Mouse (Mus musculus): ENCODE measurements at regions not wholly inside any gene's neighbourhood (a gene's known extent, or its start where the extent isn't known, plus 50 kb on each side); places are given as distances from the start of the nearest gene placed in this dataset.
"Not testable (repeated sequence)": the region's sequence is repeated elsewhere in the genome, so short reads cannot be mapped to it uniquely, and the experiment has no call there.

DNA sequence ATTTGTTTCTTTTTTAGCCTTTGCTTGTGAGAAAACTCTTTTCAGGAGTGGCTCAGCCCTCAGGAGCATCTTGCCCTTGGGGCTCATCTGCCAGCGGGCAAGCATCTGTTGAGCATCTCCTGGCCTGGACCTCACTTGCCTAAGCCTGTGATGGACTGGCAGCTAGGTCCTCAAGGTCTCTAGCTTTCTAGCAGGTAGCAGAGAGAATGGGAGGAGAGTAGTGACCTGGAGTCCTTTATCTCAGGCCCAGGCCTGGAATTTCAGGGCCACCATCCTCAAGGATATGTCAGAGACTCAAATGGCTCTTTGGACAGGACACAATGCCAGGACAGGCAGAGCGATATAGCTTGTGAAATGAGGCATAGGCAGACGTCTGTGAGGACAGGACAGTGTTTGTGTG, 59.3 kb upstream of the Klf13 start:
- in situ Hi-C loops (cut with MseI, MboI) = no loop called here

DNA sequence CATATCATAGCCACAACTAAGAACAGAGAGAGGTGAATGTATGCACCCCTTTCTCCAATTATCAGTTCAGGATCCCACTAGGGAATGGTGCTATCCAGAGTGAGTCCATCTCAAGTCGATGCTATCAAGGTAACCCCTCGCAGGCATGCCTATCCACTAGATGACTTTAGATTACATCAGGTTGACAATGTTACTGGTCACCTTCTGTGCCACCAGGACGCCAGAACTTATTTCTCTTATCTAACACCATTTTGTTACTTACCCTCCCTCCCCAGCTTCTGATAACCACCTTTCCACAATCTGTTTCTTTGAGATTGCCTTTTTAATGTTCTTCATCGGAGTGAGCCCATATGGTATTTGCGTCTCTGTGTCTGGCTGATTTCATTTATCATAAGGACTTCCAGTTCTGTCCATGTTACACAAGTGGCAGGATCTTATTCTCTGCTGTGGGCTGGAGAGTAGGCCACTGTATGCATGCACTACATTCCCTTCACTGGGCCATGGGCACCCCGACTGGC, 57.9 kb upstream of the Klf13 start:
- in situ Hi-C loops (cut with MseI, MboI) = no loop called here

DNA sequence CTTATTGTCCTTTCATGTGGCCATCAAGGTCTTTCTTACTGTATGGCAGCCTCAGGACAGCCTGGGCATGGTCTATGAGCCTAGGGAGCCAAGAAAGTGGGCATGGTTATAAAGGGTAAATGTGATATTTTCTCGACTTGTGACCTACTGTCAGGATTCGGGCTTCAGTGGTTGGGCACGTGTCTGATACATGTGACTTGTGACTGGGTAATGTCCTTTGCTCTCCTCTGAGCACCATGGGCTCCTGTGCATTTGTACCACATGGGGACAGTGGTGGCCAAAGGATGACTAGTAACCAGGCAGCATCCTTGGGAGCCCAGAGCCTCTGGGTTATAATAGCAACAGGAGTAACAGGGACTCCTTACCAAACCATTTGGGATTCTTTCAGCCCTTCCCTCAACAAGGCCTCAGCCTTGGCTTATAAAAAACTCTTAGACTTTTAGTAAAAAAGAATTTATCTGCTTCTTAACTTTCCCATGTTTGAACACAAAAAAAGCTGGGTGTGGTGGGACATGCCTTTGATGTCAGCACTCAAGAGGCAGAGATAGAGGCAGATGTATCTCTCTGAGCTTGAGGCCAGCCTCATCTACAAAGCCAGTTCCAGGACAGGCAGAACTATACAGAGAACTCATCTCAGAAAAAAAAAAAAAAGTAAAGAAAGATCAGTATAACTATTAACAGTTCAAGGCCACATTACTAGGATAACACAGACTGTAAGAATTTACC, 56.7 kb upstream of the Klf13 start:
- in situ Hi-C loops (cut with MseI, MboI) = no loop called here

DNA sequence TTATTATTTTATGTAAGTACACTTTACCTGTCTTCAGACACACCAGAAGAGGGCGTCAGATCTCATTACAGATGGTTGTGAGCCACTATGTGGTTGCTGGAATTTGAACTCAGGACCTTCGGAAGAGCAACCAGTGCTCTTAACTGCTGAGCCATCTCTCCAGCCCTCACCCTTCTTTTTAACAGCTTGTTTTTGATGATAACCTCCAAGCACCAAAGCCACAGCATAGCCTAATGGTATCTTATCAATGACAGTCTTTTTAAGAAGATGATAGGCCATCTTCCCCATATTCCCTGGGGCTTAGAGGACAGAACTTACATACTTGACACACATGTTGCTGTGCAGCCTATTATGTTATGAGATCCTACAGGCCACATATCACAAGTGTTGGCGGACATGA, 56.1 kb upstream of the Klf13 start:
- in situ Hi-C loops (cut with MseI, MboI) = not testable (repeated sequence)

DNA sequence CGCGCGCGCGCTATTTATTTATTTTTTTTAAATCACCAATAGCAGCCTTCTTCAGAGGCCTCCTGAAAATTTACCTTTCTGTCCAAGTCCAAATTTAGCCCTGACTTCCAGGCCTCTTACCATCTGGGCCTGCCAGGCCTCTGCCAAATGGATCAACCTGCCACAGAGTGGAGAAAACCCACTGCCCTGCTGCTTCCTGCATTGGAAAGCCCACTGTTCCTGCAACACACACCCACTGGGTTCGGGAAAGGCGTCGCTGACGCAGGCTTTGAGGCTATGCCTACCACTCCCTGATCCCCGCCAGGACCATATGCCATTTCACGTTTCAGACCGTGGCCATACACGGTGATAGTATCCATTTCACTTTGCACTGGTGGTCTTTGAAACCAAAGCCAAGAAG, 53.4 kb upstream of the Klf13 start:
- in situ Hi-C loops (cut with MseI, MboI) = no loop called here

DNA sequence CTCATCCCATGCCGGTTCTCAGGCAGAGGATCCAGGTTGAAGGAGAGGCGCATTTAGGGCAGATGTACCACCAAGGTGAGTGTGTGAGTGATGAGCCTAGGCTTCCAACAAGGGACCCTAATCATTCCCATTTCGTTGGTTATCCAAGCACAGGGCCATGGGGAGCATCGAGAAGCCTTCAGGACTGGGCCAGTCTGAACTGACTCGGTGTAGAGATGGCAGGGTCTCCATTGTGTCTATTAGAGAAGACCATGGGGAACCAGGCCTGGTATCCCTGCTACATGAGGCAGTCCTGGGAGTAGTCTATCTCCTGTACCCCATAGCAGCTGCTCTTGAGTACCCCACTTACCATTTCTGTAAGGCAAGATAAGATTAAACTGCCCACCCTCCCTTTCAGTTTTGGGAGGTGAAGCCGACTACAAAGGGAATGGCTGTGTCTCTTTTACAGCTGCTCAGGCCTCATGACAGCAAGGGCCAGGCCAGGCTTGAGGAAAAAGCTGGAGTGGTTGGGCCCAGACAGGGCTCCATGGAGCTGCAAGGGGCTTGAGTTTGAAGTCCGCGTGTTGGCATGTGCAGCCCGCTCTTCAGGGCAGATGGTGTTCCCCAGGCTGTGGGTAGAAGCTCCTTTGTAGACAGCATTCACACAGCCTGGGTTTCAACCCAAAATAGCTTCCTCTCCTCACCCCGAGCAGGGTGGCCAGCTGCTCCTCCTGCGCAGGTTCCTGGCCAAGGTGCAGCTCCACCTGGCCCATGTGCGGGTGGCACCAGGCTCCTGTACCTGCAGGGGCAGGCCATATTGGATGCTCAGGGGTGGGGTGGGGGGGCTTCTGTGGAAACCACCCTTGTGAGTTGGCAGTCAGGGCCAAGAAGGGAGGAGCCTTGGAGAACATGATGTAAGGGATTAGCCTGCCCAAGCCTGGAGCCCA, 52.6 kb upstream of the Klf13 start:
- in situ Hi-C loops (cut with MseI, MboI) = no loop called here

DNA sequence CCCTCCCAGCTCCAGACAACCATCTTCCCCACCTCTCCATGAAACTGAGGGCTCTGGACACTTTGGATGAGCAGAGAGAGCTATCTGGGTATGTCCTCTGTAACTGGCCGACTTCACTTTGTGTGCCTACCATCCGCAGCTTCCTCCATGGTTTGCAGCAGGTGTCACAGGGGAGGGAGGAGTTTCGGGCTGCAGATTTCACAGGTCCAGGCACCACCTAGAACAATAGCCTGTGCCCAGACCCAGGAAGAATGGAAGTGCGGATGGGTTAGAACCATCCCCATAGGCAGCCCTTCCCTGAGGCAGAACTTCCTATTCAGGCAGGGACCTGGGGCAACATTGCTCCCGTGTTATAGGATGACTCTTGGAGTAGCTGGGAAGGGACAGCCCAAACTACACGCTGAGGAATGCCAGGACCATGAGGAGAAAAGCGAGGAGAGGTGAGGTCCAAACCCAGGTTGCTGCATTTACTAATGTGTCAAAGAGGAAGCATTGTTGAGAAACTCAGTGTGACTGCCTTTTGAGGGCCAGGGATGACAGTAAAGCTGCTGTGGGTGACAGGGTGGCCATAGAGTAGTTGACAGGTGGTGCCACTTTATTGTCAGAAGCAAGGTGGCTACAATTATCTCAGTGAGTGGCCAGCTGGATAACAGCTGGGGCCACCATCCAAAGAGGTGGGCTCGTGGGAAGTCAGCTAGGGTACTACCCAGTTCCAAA, 51.8 kb upstream of the Klf13 start:
- in situ Hi-C loops (cut with MseI, MboI) = no loop called here

DNA sequence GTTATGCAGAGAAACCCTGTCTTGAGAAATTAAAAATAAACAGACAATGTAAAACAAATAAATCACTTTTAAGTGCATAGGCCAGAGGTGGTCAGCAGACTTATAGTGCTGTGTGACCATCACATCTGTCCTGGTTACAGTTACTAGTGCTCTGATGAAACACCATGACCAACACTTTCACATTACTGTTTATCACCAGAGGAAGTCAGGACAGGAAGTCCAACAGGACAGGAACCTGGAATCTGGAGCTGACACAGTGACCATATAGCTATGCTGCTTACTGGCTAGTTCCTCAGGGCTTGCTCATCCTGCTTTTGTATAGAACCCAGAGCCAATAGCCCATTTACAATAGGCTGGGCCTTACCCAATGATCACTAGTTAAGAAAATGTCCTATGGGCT, 51.0 kb upstream of the Klf13 start:
- in situ Hi-C loops (cut with MseI, MboI) = no loop called here
